Mouse (Mus musculus) B cell, adult (primary cell): Measurements from ENCODE around the gene Fam234b. TPM values are rescaled to one million over a fixed set of nuclear protein-coding genes. Genes with fewer than 3 reads are reported as not detected.

Experiments used
- total RNA-seq: library from RNA; stranded (reverse); gene quantifications from 4 replicates; pipeline ENCODE4 v1.2.4, GENCODE M21; 2023; ENCODE audit not compliant: inconsistent age

Gene Fam234b
- 11.2 to 19.2 TPM (median 13.8 TPM) in 4 replicates for total RNA-seq

DNA sequence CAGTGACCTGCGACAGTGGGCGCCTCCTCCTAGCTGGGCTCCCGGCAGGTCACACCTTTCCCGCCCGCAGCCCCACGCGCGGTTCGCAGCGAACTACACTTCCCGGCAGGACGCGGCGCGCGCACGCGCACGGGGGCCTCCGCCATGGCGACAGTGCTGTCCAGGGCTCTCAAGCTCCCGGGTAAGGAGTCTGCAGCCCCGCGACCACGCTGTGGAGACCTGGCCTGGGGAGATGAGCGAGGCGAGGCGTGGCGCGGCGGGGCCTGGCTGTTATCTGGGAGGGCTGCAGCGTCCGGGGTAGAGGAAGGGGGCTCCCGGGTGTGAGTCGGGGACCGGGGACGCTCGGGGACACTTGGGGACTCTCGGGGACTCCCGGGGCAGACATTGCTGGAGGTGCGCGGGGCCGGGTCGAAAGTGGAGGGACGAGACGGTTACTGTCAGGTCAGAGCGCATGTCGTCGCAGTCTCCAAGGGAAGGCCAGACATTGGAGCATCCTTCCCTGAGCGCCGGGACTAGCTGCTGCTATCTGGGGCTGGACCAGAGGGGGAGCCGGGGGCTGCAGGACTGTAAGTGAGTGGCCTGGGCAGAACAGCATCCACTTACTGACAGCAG lies at the start of gene Fam234b, which contains the start of gene Hebp1:
TSS of gene Fam234b (plus strand) at position 57 of the 612 bp plus-strand sequence.
TSS of gene Hebp1 (minus strand) at position 102 of the 612 bp plus-strand sequence.

DNA sequence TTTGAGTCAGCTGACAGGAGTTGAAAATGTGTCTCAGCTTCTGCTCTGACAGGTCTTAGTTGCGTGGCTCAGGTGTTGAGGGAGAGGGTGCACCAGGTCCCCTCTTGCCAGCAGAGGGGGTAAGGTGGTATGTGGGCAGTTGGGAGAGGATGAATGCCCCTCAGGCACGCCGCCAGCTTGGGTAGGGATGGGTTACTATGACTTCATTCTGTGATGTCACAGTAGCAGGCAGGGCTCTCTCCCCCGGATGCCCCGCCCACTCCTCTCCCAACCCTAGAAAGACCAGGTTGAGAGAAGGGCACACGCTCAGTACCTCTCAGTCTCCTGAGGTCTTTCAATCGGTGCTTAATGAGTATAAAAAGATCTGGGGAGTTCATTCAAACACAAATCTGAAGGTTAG lies 56.4 kb downstream of the Fam234b start, which contains the start of gene Gsg1:
TSS of gene Gsg1 (minus strand) at position 199 of the 400 bp plus-strand sequence.

Other genes starting within 250 kb of the Fam234b start
- gene Apold1, start 216.3 kb upstream of the Fam234b start, total RNA-seq = 0.18 to 0.74 TPM (median 0.43 TPM) in 4 replicates
- gene Ddx47, start 186.4 kb upstream of the Fam234b start, total RNA-seq = 139 to 145 TPM (median 142 TPM) in 4 replicates
- 0.87 to 1.5 TPM (median 1.5 TPM) in 4 replicates for gene Gprc5a, start 132.3 kb upstream of the Fam234b start, total RNA-seq
- 0.39 TPM in 1 of 4 replicates, not detected in the others for gene Gprc5d, start 79.7 kb upstream of the Fam234b start, total RNA-seq
- 13.9 to 23.4 TPM (median 20.3 TPM) in 4 replicates for gene Hebp1, start within 50 bp of the Fam234b start, total RNA-seq
- gene Gsg1, start 56.4 kb downstream of the Fam234b start, total RNA-seq = not detected in 4 replicates
- gene Pbp2, start 112.4 kb downstream of the Fam234b start, total RNA-seq = not detected in 4 replicates
- 0.64 to 1.2 TPM (median 0.92 TPM) in 4 replicates for gene Emp1, start 164.6 kb downstream of the Fam234b start, total RNA-seq